Mouse (Mus musculus) CD4-positive, CD25-positive, alpha-beta regulatory T cell (primary cell): ENCODE measurements around the gene Vmn2r56. TPM values are rescaled to one million over a fixed set of nuclear protein-coding genes. Genes with fewer than 3 reads are reported as not detected.

Experiments
- polyA plus RNA-seq: library from polyadenylated mRNA; unstranded; fragments of 100-300 nt; shearing (Covaris generic); gene quantifications from one replicate; pipeline ENCODE4 v1.2.1, GENCODE M21; 2017

Vmn2r56 gene
- polyA plus RNA-seq: not detected

DNA sequence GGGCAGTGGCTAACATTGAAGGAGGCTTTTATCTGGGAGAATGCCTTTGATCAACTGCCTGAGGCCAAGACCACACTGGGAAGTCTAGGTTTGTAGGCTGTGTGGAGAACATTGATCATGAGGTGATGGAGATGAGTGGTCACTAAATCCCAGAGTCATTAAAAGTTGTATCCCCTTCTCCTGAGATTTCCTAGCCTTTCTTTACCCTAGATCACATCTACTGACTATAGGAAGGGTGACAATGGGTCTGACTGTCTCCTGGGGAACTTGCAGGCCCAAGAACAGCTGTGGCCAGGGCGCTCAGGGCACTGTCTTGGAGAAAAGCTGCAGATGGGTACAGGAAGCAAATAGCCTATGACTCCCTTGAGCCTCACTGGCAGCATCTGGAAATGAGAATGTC lies at the start of gene Vmn2r56:
Gene Vmn2r56 (minus strand): TSS at position 101 of the 400 bp plus-strand sequence.

GRCm38 (mm10) chr7:12684903-12685302 lies 49.9 kb downstream of the Vmn2r56 start, which contains the start of gene Vmn2r55:
Gene Vmn2r55, minus strand, starts transcription at chr7:12685003.

GRCm38 (mm10) chr7:12640219-12640618 lies 94.6 kb downstream of the Vmn2r56 start, which contains the start of gene Vmn2r54:
Gene Vmn2r54, minus strand, starts transcription at chr7:12640319.

Other genes with a start within 250 kb of the Vmn2r56 start
- not detected for gene 2900092C05Rik, start 222.5 kb downstream of the Vmn2r56 start, polyA plus RNA-seq
- gene Vmn2r53, start 126.2 kb downstream of the Vmn2r56 start, polyA plus RNA-seq: 0.05 TPM
- not detected for gene Vmn2r54, start 94.7 kb downstream of the Vmn2r56 start, polyA plus RNA-seq
- gene Vmn2r55, start 50.0 kb downstream of the Vmn2r56 start, polyA plus RNA-seq: not detected
- gene Zscan18, start 68.6 kb upstream of the Vmn2r56 start, polyA plus RNA-seq: 3.0 TPM
- gene Zfp329, start 83.9 kb upstream of the Vmn2r56 start, polyA plus RNA-seq: 14.7 TPM
- 73.3 TPM for gene Zfp110, start 99.8 kb upstream of the Vmn2r56 start, polyA plus RNA-seq
- gene Zfp128, start 146.2 kb upstream of the Vmn2r56 start, polyA plus RNA-seq: 3.5 TPM
- gene Zscan22, start 162.8 kb upstream of the Vmn2r56 start, polyA plus RNA-seq: 10.3 TPM
- gene Rps5, start 187.3 kb upstream of the Vmn2r56 start, polyA plus RNA-seq: 858 TPM
- 0.13 TPM for gene Rnf225, start 192.4 kb upstream of the Vmn2r56 start, polyA plus RNA-seq
- 6.7 TPM for gene Zfp324, start 230.8 kb upstream of the Vmn2r56 start, polyA plus RNA-seq
- 9.8 TPM for gene Zfp446, start 242.8 kb upstream of the Vmn2r56 start, polyA plus RNA-seq